Mouse (Mus musculus): ENCODE data around the gene Tiam1. TPM values are rescaled to one million over a fixed set of nuclear protein-coding genes. Genes with fewer than 3 reads are reported as not detected.

Tiam1 gene
- total RNA-seq, 2 experiments from 2014 or later, result 56.4 to 59.2 TPM

DNA sequence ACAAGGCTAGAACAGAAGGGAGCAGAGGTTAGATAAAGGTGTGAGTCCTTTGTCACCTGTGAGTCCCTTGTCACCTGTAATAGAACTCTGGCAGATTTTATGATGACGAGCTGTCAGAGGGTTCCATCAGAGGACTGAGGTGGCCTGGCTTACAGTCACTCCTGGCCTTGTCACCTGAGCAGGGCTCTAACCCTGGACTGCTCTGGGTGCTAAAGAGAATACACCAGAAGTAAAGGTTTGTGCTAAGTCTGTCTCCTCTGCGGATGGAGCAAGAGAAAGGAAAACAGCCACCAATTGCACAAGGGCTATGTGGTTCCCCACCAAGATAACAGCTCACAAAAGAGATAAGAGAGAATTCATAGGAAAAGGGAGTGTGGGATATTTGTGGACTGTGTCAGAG is 404.0 kb downstream of the Tiam1 start:
- DNase-seq (ENCODE audit: low spot score in 2 of 2), result no peak

DNA sequence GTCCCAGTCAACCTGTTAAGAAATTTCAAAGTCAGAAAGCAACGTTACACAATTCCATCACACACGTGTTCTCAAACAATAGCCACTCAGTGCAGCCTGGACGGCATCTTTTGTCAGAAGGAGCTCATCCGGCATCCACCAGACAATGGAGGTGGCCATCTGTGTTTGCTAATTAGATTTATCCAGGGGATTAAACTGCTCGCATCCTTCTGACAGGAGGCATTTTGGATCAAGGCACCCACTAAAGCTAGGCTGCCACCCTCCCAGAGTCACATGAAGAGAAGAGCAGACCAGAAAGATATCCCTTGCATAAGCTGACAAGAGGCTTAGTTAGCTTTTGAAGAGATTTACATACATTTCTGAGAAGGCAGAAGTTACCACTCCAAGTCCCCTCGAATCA is 404.6 kb downstream of the Tiam1 start:
- no peak for DNase-seq (ENCODE audit: low spot score in 2 of 2)

Other genes starting within 250 kb of the Tiam1 start
- gene Sod1, start 77.0 kb upstream of the Tiam1 start, total RNA-seq (2021), result 1,000 to 10,000 TPM; 1,319 to 1,602 TPM
- gene Scaf4, start 140.7 kb upstream of the Tiam1 start, total RNA-seq (2021), result 10 to 100 TPM; 39.5 to 44.7 TPM
- 1 to 10 TPM; 2.8 to 3.7 TPM for gene Hunk, start 242.2 kb upstream of the Tiam1 start, total RNA-seq (2021)

Measured in adrenal gland, adult 18-20 months (tissue).